8 mouse cellular contexts compared by ENCODE assay signal in genomic region chr5:90588708-90589595, GRCm38 (mm10). TPM values are rescaled to one million over a fixed set of nuclear protein-coding genes. Genes with fewer than 3 reads are reported as not detected.
DNase-seq lines count a peak whose midpoint lies in the region; ATAC-seq lines count a peak whose summit lies in the region.

No protein-coding gene starts in this region.

- 23% methylated on average over 25 of the region's 25 CpGs for WGBS in hindbrain, embryonic 16.5 days

- peak; percentile 84 for ATAC-seq in activated CD4-positive, CD25-positive, alpha-beta regulatory T cell, adult 4 months
- peak; percentile 90 for ATAC-seq in hindbrain, embryonic 16.5 days

- H3K4me3 ChIP-seq in hindbrain, embryonic 16.5 days (ENCODE audit: low read length): peak overlapping the region; percentile 49

- H3K27me3 ChIP-seq in hindbrain, embryonic 16.5 days (replicated peaks; ENCODE audit: control insufficient read depth, insufficient read depth, low read length): no peaks in the 10 kb centered on the region

- H3K9ac ChIP-seq in hindbrain, embryonic 16.5 days (ENCODE audit: low read depth, low read length): peak overlapping the region; percentile 71

- no peaks in the 10 kb centered on the region for H3K36me3 ChIP-seq in hindbrain, embryonic 16.5 days (ENCODE audit: control insufficient read depth, insufficient read depth, low read length)

- no peak overlapping the region for H3K27ac ChIP-seq in hindbrain, embryonic 16.5 days (ENCODE audit: low read depth, low read length)

- H3K4me2 ChIP-seq in hindbrain, embryonic 16.5 days (ENCODE audit: low read length): peak overlapping the region; percentile 91

- DNase-seq in cerebellum, postnatal 36 days: peak; percentile 56 to 73
- DNase-seq in frontal cortex, postnatal 25 days (ENCODE audit: low spot score in 2 of 2): peak; percentile 55 to 77
- DNase-seq in layer of hippocampus, postnatal 36 days: peak; percentile 72 to 82
- DNase-seq in lung, postnatal 14 days: peak; percentile 77
- DNase-seq in retina, adult 2 months (ENCODE audit: low read depth, low spot score): peak; percentile 41
- peak; percentile 74 for DNase-seq in urinary bladder, postnatal 14 days (ENCODE audit: low spot score)

- H3K9me3 ChIP-seq in hindbrain, embryonic 16.5 days (ENCODE audit: control insufficient read depth, low read length): no peaks in the 10 kb centered on the region

- H3K4me1 ChIP-seq in hindbrain, embryonic 16.5 days (ENCODE audit: control insufficient read depth, insufficient read depth, low read depth, low read length): no peaks in the 10 kb centered on the region

RNA-seq across cellular contexts. Expression of gene 5830473C10Rik, which starts 28.0 kb away (rescaled TPM):
- not detected for polyA plus RNA-seq in activated CD4-positive, CD25-positive, alpha-beta regulatory T cell, adult 4 months (2017; shearing (Covaris generic))
- polyA plus RNA-seq in hindbrain, embryonic 16.5 days (2015; fragmentation: Nextera tagmentation; extraction: Ambion mirVana): 0.06 and 0.12 TPM in 2 replicates
- not detected for total RNA-seq in layer of hippocampus, postnatal 36 days (2021)

RNA-seq across cellular contexts. Expression of gene Rassf6, which starts 51.5 kb away (rescaled TPM):
- 1 to 10 TPM in 1 of 2 experiments, under 1 TPM in 1; 0.91 to 1.1 TPM for polyA plus RNA-seq in activated CD4-positive, CD25-positive, alpha-beta regulatory T cell, adult 4 months (2017; shearing (Covaris generic))
- polyA plus RNA-seq in hindbrain, embryonic 16.5 days (2015; fragmentation: Nextera tagmentation; extraction: Ambion mirVana): 3.3 and 4.1 TPM in 2 replicates
- under 1 TPM; 0.45 to 0.48 TPM for total RNA-seq in layer of hippocampus, postnatal 36 days (2021)
